Mouse (Mus musculus) spleen, adult 2 months (tissue): ENCODE results near the gene Gabpa.

ENCODE experiments used
- CTCF ChIP-seq: fragments of 200-500 bp; IDR thresholded peaks from 2 replicates; pipeline ENCODE4 v1.5.1; 2011; ENCODE audit warnings: mild to moderate bottlenecking, inconsistent platforms; ENCODE audit not compliant: insufficient read depth, insufficient read length, insufficient replicate concordance; ENCODE audit errors: extremely low read depth
- POLR2A ChIP-seq: fragments of 200-500 bp; IDR thresholded peaks from 2 replicates; pipeline ENCODE4 v1.6.1; 2011; ENCODE audit warnings: low read depth, low read length, inconsistent platforms

- no peak for TF ChIP-seq CTCF
- peak; percentile 73 for TF ChIP-seq POLR2A
These were observed at the start of gene Gabpa for GRCm38 (mm10) chr16:84834745-84835440.
